Mouse (Mus musculus): ENCODE results near the gene Vezf1. TPM values are rescaled to one million over a fixed set of nuclear protein-coding genes. Genes with fewer than 3 reads are reported as not detected.

Vezf1 gene
- polyA plus RNA-seq, 1 experiment from 2014 or later: 32.3 TPM

DNA sequence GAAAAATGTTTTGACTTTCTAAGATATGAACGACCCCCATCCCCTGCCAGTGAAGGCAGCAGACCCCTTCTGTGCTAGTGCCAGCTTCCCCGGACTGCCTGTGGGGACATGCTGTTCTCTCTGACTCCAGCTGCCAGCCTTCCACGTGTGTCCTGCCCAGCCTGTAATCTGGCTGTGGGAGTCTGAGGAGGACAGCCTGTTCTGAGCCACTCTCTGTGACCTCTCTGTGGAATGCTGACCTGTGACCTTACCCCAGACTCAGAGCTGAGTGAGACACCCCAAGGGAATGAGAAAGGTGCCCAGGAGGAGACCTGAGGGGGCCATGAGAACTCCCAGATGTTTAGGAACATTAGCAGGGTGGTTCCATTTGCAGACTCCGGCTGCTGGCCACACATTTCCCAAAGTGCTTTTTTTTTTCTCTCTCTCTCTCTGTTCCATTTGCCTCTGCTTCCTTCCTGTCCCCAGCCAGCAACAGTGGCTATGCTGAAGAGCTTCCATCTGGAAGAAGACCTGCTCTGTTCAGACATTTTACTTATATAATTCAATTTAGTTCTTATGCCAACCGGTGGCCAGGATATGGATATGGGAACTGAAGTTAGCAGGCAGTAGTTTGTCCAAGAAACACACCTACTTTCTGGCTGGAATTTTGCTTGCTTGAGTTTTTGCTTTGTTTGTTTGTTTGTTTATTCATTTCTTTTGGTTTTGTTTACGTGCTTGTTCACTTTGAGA lies 45.6 kb downstream of the Vezf1 start:
- no peak overlapping the region for H3K4me2 ChIP-seq (ENCODE audit: low read length)
- H3K9ac ChIP-seq (ENCODE audit: low read depth, low read length): no peak overlapping the region
- no peaks in the 10 kb centered on the region for H3K9me3 ChIP-seq (ENCODE audit: control insufficient read depth, low read length)
- H3K4me1 ChIP-seq (ENCODE audit: control insufficient read depth, insufficient read depth, low read depth, low read length): peaks cover 31% of the 10 kb centered on the region
- no peaks in the 10 kb centered on the region for H3K27me3 ChIP-seq (replicated peaks; ENCODE audit: control insufficient read depth, insufficient read depth, low read length)
- WGBS: 45% methylated on average over 6 of the region's 6 CpGs
- no peak for ATAC-seq
- no peaks in the 10 kb centered on the region for H3K36me3 ChIP-seq (ENCODE audit: control insufficient read depth, insufficient read depth, low read length)
- peak overlapping the region; percentile 19; the same call in 1 of the 2 replicates for H3K27ac ChIP-seq (ENCODE audit: low read depth, low read length)
- no peak overlapping the region for H3K4me3 ChIP-seq (ENCODE audit: low read length)

DNA sequence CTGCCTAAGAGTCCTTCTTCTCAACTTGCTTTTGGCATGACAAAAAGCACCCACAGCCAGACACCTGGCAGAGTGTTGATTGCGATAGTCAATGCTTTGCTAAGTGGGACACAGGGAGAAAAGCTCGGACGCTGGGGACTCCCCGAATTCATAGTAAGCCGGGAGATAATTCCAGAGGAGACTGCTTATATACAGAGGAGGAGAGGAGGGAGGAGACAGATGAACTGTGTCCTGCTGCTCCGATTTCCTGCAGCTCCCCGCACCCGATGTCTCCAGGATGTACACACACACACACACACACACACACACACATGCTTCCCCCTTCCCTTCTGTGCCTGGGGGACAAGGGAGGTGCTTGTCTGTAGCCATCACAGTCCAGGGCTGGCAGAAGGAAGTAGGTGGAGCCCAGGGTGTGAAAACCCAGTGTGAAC lies 46.8 kb downstream of the Vezf1 start:
- WGBS: 31% methylated on average over 8 of the region's 8 CpGs
- H3K27me3 ChIP-seq (replicated peaks; ENCODE audit: control insufficient read depth, insufficient read depth, low read length): no peaks in the 10 kb centered on the region
- H3K4me3 ChIP-seq (ENCODE audit: low read length): no peak overlapping the region
- H3K9me3 ChIP-seq (ENCODE audit: control insufficient read depth, low read length): no peaks in the 10 kb centered on the region
- H3K36me3 ChIP-seq (ENCODE audit: control insufficient read depth, insufficient read depth, low read length): no peaks in the 10 kb centered on the region
- H3K4me1 ChIP-seq (ENCODE audit: control insufficient read depth, insufficient read depth, low read depth, low read length): peaks cover 42% of the 10 kb centered on the region
- H3K4me2 ChIP-seq (ENCODE audit: low read length): no peak overlapping the region
- H3K27ac ChIP-seq (ENCODE audit: low read depth, low read length): peak overlapping the region; percentile 59
- peak; percentile 18; the same call in 1 of the 2 replicates for ATAC-seq
- no peak overlapping the region for H3K9ac ChIP-seq (ENCODE audit: low read depth, low read length)

DNA sequence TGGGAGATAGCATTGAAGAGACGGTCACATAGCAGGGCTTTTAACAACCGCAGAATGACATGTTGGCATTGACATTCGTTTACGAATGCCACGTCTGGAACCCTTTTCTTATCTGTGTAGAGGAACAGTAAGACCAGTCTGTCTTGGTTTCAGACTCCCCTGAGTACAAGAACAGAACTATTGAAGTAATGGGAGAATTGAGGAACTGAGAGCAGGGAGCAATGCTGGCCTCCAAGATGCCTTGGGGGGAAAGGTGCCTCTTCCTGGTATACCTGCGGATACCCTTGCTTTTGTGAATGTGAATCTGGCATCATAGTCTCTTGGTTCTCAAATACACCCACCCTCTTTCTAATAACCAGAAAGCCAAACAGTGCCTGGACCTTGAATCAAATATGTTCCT lies 48.5 kb downstream of the Vezf1 start:
- Histone ChIP-seq H3K4me3 (ENCODE audit: low read length) (no peak overlapping the region), H3K4me2 (ENCODE audit: low read length) (no peak overlapping the region), H3K9ac (ENCODE audit: low read depth, low read length) (no peak overlapping the region), H3K9me3 (ENCODE audit: control insufficient read depth, low read length) (no peaks in the 10 kb centered on the region), H3K4me1 (ENCODE audit: control insufficient read depth, insufficient read depth, low read depth, low read length) (peaks cover 42% of the 10 kb centered on the region), H3K36me3 (ENCODE audit: control insufficient read depth, insufficient read depth, low read length) (no peaks in the 10 kb centered on the region), H3K27me3 (replicated peaks; ENCODE audit: control insufficient read depth, insufficient read depth, low read length) (no peaks in the 10 kb centered on the region), H3K27ac (ENCODE audit: low read depth, low read length) (no peak overlapping the region)
- 81% methylated on average over 6 of the region's 6 CpGs for WGBS
- no peak for ATAC-seq

DNA sequence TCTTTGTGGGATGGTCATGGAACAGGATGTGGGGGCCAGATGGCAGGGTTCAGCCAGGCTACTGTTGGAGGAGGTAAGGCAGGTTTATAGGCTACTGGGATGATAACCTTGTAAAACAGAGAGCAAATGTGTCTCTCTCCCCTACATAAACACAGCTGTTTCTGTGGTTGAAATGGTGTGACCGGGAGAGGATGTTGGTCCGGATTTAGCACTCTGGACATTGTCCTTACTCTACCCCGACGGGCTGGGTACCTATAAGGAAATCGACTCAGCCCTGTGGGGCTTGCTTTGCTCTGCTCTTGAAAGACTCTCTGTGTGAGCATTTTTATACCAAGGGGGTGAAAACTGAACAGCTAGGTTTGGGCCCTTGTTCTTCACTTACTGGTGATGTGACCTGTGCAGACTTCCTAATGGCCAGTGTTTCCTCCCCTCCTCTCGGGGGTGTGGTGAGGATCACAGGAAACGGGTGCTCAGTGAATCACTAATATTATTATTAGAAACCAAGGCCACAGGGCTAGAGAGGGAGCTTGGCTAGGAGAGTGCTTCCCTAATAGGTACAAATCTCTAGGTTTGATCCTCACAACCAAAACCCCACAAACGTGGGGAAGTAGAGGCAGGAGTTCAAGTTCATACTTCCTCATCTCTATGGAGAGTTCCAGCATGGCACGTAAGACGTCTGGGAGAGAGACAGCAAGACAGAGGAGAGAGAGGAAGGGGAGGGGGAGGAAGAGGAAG lies 49.4 kb downstream of the Vezf1 start:
- Histone ChIP-seq H3K27me3 (replicated peaks; ENCODE audit: control insufficient read depth, insufficient read depth, low read length) (no peaks in the 10 kb centered on the region), H3K36me3 (ENCODE audit: control insufficient read depth, insufficient read depth, low read length) (no peaks in the 10 kb centered on the region), H3K9ac (ENCODE audit: low read depth, low read length) (no peak overlapping the region), H3K4me2 (ENCODE audit: low read length) (no peak overlapping the region), H3K4me3 (ENCODE audit: low read length) (no peak overlapping the region), H3K27ac (ENCODE audit: low read depth, low read length) (peak overlapping the region; percentile 87), H3K4me1 (ENCODE audit: control insufficient read depth, insufficient read depth, low read depth, low read length) (peaks cover 42% of the 10 kb centered on the region), H3K9me3 (ENCODE audit: control insufficient read depth, low read length) (no peaks in the 10 kb centered on the region)
- WGBS: 56% methylated on average over 10 of the region's 10 CpGs
- ATAC-seq: no peak

DNA sequence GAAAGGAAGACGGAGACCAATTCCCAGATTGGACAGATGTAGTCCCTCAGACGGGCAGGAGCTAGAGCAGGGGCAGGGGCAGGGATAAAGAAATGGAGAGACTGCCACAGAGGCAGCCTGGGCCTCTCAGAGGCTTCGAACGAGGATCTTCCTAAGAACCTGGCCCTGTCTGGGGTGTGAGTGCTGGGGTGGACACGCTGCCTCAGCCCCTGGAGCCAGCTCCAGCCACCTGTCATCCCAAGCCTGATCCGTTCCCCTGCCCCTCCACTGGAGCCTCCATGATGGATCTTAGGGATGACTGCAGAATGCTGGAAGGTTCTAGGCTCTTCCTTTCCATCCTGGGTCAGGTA lies 50.0 kb downstream of the Vezf1 start:
- Histone ChIP-seq H3K9me3 (ENCODE audit: control insufficient read depth, low read length) (no peaks in the 10 kb centered on the region), H3K27me3 (replicated peaks; ENCODE audit: control insufficient read depth, insufficient read depth, low read length) (no peaks in the 10 kb centered on the region), H3K4me2 (ENCODE audit: low read length) (no peak overlapping the region), H3K36me3 (ENCODE audit: control insufficient read depth, insufficient read depth, low read length) (no peaks in the 10 kb centered on the region), H3K4me1 (ENCODE audit: control insufficient read depth, insufficient read depth, low read depth, low read length) (peaks cover 42% of the 10 kb centered on the region), H3K27ac (ENCODE audit: low read depth, low read length) (peak overlapping the region; percentile 87), H3K9ac (ENCODE audit: low read depth, low read length) (peak overlapping the region; percentile 41), H3K4me3 (ENCODE audit: low read length) (no peak overlapping the region)
- no peak for ATAC-seq
- 30% methylated on average over 6 of the region's 6 CpGs for WGBS

DNA sequence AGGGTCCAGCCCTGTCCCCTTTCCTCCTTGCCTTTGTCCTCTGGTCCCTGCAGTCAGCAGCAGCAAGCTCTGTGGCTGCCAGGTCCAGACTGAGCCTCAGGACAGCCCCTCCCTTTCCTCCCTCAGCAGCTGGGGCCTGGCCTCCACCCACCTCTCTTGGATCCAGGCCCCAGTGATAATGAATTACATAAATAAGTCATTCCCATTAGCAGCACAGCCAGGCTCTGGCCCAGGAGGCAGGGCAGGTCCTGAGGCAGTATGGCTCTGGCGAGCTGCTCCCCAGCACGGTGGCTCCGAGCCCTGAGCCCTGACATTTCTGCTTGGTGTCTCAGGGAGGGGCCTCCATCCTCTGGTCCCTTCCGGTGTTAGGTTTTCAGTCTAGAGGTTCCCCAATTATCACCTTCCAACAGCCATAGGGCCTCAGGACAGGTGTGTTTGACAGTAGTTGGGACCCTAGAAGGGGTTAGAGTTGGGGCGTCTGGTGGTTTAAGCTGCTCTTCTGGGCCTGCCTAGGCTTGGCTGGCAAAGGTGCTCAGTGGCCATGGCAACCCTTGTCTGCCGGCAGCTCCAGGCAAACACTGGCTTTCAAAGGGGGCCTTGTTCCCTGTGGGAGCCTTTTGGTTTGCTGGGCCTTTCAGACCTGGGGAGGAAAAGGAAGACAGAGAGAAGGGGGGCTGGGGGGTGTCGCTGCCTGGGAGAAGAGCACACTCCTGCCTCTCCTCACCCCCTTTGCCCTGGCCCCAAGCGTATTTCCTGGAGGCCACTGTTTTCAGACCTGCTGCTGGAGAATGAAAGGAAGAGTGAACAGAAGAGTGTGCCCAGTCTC lies 51.0 kb downstream of the Vezf1 start:
- H3K9ac ChIP-seq (ENCODE audit: low read depth, low read length): peak overlapping the region; percentile 42
- H3K4me2 ChIP-seq (ENCODE audit: low read length): peak overlapping the region; percentile 26; the same call in 1 of the 2 replicates
- H3K27me3 ChIP-seq (replicated peaks; ENCODE audit: control insufficient read depth, insufficient read depth, low read length): no peaks in the 10 kb centered on the region
- ATAC-seq: peak; percentile 93
- H3K36me3 ChIP-seq (ENCODE audit: control insufficient read depth, insufficient read depth, low read length): no peaks in the 10 kb centered on the region
- H3K4me1 ChIP-seq (ENCODE audit: control insufficient read depth, insufficient read depth, low read depth, low read length): peaks cover 35% of the 10 kb centered on the region
- WGBS: 12% methylated on average over 8 of the region's 8 CpGs
- H3K4me3 ChIP-seq (ENCODE audit: low read length): no peak overlapping the region
- no peaks in the 10 kb centered on the region for H3K9me3 ChIP-seq (ENCODE audit: control insufficient read depth, low read length)
- H3K27ac ChIP-seq (ENCODE audit: low read depth, low read length): peak overlapping the region; percentile 87

DNA sequence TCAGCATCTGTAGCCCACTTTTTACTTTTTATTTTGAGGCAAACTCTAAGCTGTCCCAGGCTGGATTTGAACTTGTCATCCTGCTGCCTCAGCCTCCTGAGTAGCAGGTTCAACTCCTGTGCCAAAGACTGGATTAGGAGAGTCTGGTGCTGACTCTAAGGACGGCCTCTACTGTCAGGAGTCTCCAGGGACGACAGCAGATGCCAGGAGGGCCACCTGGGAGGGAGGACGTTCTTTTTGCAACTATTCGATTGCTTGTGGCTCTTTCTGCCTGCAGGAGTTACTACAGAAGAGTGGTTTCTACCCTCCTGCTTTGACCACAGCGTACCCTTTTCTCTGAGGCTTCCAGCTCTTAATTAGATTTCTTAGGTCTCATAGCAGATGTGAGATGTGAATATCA lies 54.5 kb downstream of the Vezf1 start:
- Histone ChIP-seq H3K4me3 (ENCODE audit: low read length) (no peak overlapping the region), H3K9ac (ENCODE audit: low read depth, low read length) (no peak overlapping the region), H3K27me3 (replicated peaks; ENCODE audit: control insufficient read depth, insufficient read depth, low read length) (no peaks in the 10 kb centered on the region), H3K4me2 (ENCODE audit: low read length) (no peak overlapping the region), H3K9me3 (ENCODE audit: control insufficient read depth, low read length) (no peaks in the 10 kb centered on the region), H3K27ac (ENCODE audit: low read depth, low read length) (no peak overlapping the region; the same call in 1 of the 2 replicates), H3K36me3 (ENCODE audit: control insufficient read depth, insufficient read depth, low read length) (no peaks in the 10 kb centered on the region), H3K4me1 (ENCODE audit: control insufficient read depth, insufficient read depth, low read depth, low read length) (peaks cover 22% of the 10 kb centered on the region)
- 30% methylated on average over 5 of the region's 5 CpGs for WGBS
- ATAC-seq: no peak

DNA sequence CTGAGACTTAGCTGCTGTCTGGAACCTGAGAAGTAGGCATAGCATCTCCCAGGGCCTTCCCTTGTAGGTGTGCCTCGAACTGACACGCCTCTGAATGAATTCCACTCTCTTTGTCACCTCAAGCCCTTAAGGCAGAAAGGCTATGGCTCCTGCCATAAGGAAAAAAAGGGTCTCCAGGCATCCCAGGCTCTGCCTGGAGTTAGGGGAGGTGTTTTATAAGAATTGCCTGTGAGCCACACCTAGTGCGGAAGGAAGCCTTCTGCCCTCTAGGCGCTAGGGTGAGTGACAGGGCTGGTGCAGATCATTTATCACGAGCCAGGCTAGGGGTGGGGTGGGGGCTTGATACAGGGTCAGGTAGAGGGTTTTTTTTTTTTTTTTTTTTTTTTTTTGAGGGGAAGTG lies 54.9 kb downstream of the Vezf1 start:
- ATAC-seq: no peak
- no peak overlapping the region for H3K4me2 ChIP-seq (ENCODE audit: low read length)
- no peaks in the 10 kb centered on the region for H3K9me3 ChIP-seq (ENCODE audit: control insufficient read depth, low read length)
- H3K27me3 ChIP-seq (replicated peaks; ENCODE audit: control insufficient read depth, insufficient read depth, low read length): no peaks in the 10 kb centered on the region
- no peaks in the 10 kb centered on the region for H3K36me3 ChIP-seq (ENCODE audit: control insufficient read depth, insufficient read depth, low read length)
- no peak overlapping the region for H3K27ac ChIP-seq (ENCODE audit: low read depth, low read length)
- WGBS: 72% methylated on average over 5 of the region's 5 CpGs
- peaks cover 19% of the 10 kb centered on the region for H3K4me1 ChIP-seq (ENCODE audit: control insufficient read depth, insufficient read depth, low read depth, low read length)
- H3K9ac ChIP-seq (ENCODE audit: low read depth, low read length): no peak overlapping the region
- no peak overlapping the region for H3K4me3 ChIP-seq (ENCODE audit: low read length)

DNA sequence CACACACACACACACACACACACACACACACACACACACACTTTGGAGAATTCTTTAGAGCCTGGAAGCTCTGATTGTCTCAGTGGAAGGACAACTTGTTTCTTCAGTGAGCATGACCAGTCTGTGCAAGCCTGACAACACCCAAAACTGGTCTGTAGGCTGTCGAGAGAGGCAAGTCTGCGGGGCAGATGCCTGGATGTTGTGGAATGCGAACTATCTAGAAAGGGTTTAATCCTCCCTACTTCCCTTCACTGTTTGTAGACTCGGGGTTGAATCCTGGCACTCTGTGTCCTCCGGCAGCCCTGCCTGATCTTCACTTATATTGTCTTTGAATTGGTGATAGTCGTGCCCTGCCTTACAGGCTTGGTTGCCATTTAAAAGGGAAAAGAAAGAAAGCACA lies 55.7 kb downstream of the Vezf1 start:
- WGBS: 42% methylated on average over 6 of the region's 6 CpGs
- Histone ChIP-seq H3K9me3 (ENCODE audit: control insufficient read depth, low read length) (no peaks in the 10 kb centered on the region), H3K4me3 (ENCODE audit: low read length) (no peak overlapping the region), H3K4me2 (ENCODE audit: low read length) (no peak overlapping the region), H3K27me3 (replicated peaks; ENCODE audit: control insufficient read depth, insufficient read depth, low read length) (no peaks in the 10 kb centered on the region), H3K9ac (ENCODE audit: low read depth, low read length) (no peak overlapping the region), H3K4me1 (ENCODE audit: control insufficient read depth, insufficient read depth, low read depth, low read length) (peaks cover 12% of the 10 kb centered on the region), H3K36me3 (ENCODE audit: control insufficient read depth, insufficient read depth, low read length) (no peaks in the 10 kb centered on the region), H3K27ac (ENCODE audit: low read depth, low read length) (no peak overlapping the region)
- no peak for ATAC-seq

Measured in hindbrain, embryonic 16.5 days (tissue).